Mouse (Mus musculus) limb, embryonic 12.5 days (tissue): ENCODE results near the gene Elmo2. TPM values are rescaled to one million over a fixed set of nuclear protein-coding genes. Genes with fewer than 3 reads are reported as not detected.

Experiments
- ATAC-seq: fragments of 200-750 bp; cut with Nextera tagmentation; 2 replicates; pipeline ENCODE4 v1.8.0; 2017; ENCODE audit warnings: low read depth, moderate TSS enrichment; ENCODE audit not compliant: insufficient number of reproducible peaks, insufficient read depth, low FRiP score, low TSS enrichment
- H3K27ac ChIP-seq: fragments of 300-500 bp; sonication (generic); 2 replicates; pipeline ENCODE4 v1.5.1; 2016; ENCODE audit warnings: mild to moderate bottlenecking, moderate library complexity
- H3K27me3 ChIP-seq: fragments of 300-500 bp; sonication (generic); 2 replicates; pipeline ENCODE4 v1.6.1; 2016; ENCODE audit warnings: mild to moderate bottlenecking, moderate library complexity
- H3K36me3 ChIP-seq: fragments of 300-500 bp; sonication (generic); 2 replicates; pipeline ENCODE4 v1.6.1; 2016; ENCODE audit warnings: mild to moderate bottlenecking, moderate library complexity
- H3K4me1 ChIP-seq: fragments of 300-500 bp; sonication (generic); replicated peaks from 2 replicates; pipeline ENCODE4 v1.6.1; 2016
- H3K4me2 ChIP-seq: fragments of 300-500 bp; sonication (generic); 2 replicates; pipeline ENCODE4 v1.6.1; 2016; ENCODE audit warnings: mild to moderate bottlenecking, moderate library complexity
- H3K4me3 ChIP-seq: fragments of 300-500 bp; sonication (generic); replicated peaks from 2 replicates; pipeline ENCODE4 v1.5.1; 2016; ENCODE audit warnings: mild to moderate bottlenecking
- H3K9ac ChIP-seq: fragments of 300-500 bp; sonication (generic); replicated peaks from 2 replicates; pipeline ENCODE4 v1.6.1; 2016; ENCODE audit warnings: mild to moderate bottlenecking, moderate library complexity
- H3K9me3 ChIP-seq: fragments of 300-500 bp; sonication (generic); 2 replicates; pipeline ENCODE4 v1.6.1; 2016; ENCODE audit warnings: mild to moderate bottlenecking, moderate library complexity
- WGBS: fragments of 180-500 bp; shearing (Covaris S2); methylation state at CpG from one replicate; pipeline ENCODE4 v1.1.7; 2016; 5-methylcytosine and 5-hydroxymethylcytosine counted together
- polyA plus RNA-seq: library from polyadenylated mRNA; unstranded; fragments of >200 nt; fragmentation: Nextera tagmentation; extraction: Ambion mirVana; gene quantifications from 2 replicates; pipeline ENCODE4 v1.2.1, GENCODE M21; 2016

Elmo2 gene
- polyA plus RNA-seq, 1 experiment from 2014 or later, result 83.2 TPM

GRCm38 (mm10) chr2:165312381-165312780, 13.9 kb downstream of the Elmo2 start:
- ATAC-seq, result no peak
- no peak overlapping the region for H3K9ac ChIP-seq
- no peak overlapping the region for H3K4me2 ChIP-seq
- H3K27me3 ChIP-seq, result no peaks in the 10 kb centered on the region
- H3K27ac ChIP-seq, result no peak overlapping the region
- H3K4me1 ChIP-seq, result peaks cover 14% of the 10 kb centered on the region
- no peak overlapping the region for H3K4me3 ChIP-seq
- 73% methylated on average over 7 of the region's 7 CpGs for whole genome bisulfite sequencing
- H3K36me3 ChIP-seq, result peaks cover 89% of the 10 kb centered on the region
- no peaks in the 10 kb centered on the region for H3K9me3 ChIP-seq

DNA sequence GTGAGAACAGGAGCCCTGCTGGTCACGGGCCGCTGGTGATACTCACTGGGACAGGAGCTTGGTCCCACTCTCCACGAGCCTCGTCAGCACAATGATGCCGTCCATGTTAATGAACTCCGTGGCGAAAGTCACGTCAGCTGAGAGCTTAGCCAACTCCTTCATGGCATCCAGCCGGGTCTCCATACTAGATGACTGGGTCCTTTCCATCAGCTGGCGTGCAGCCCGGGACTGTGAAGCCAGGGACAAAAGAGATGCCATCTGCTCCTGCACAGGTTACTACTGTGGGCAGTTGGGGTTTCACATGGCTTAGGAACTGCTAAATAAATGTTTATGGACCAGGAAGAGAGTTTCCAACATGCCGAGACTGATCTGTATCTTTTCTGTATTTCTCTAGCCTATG, 14.7 kb downstream of the Elmo2 start:
- Histone ChIP-seq H3K27me3 (no peaks in the 10 kb centered on the region), H3K36me3 (peaks cover 97% of the 10 kb centered on the region), H3K27ac (no peak overlapping the region), H3K9me3 (no peaks in the 10 kb centered on the region), H3K4me3 (no peak overlapping the region), H3K9ac (0 out of 2 replicates have a peak overlapping the region, but pooled peaks have one; percentile 2), H3K4me2 (no peak overlapping the region), H3K4me1 (peaks cover 6% of the 10 kb centered on the region)
- ATAC-seq, result no peak
- 89% methylated on average over 12 of the region's 12 CpGs for WGBS

- H3K27me3 ChIP-seq, result no peaks in the 10 kb centered on the region
- H3K36me3 ChIP-seq, result peaks cover 98% of the 10 kb centered on the region
- ATAC-seq, result no peak
- H3K27ac ChIP-seq, result no peak overlapping the region
- H3K4me2 ChIP-seq, result no peak overlapping the region
- no peaks in the 10 kb centered on the region for H3K9me3 ChIP-seq
- no peak overlapping the region for H3K4me3 ChIP-seq
- 76% methylated on average over 13 of the region's 13 CpGs for WGBS
- H3K9ac ChIP-seq, result 0 out of 2 replicates have a peak overlapping the region, but pooled peaks have one; percentile 2
- no peaks in the 10 kb centered on the region for H3K4me1 ChIP-seq
Observed at GRCm38 (mm10) chr2:165310818-165311425, 15.4 kb downstream of the Elmo2 start.

DNA sequence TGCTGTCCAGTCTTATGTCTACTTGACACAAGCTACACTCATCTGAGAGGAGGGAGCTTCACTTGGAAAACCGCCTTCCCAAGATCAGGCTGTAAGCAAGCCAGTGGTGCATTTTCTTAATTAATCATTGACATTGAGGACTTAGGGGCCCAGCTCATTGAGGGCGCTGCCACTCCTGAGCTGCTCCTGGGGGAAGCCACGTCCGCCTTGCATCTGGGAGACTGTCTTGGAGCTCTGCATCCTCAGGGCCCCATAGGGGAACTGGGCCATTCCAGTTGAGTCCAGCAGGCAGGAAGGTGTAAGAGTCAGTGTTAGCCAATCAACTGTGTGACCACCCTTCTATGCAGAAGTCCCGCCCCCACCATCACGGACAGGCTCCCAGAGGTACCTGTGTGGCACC, 18.5 kb downstream of the Elmo2 start:
- peaks cover 98% of the 10 kb centered on the region for H3K36me3 ChIP-seq
- no peaks in the 10 kb centered on the region for H3K4me1 ChIP-seq

DNA sequence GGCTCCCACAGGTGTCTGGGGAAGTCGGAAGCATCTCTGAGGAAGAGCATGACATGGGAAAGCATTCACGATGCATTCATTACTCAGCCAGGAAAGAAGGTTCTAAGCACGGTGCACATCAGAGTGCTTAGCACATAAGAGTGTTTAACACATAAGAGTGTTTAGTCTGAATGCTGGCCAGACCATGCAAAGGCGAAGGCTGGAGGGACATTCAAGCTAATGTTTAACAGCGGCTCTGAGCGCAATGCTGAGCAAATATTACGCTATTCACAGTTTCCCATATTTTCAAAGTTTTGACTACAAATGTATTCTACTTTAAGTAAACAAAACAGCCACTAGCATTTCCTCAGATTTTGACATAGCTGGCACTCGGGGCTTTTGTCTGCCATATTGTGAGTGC, 20.8 kb downstream of the Elmo2 start:
- Histone ChIP-seq H3K9ac (no peak overlapping the region), H3K36me3 (peaks cover 96% of the 10 kb centered on the region), H3K4me2 (no peak overlapping the region), H3K4me3 (no peak overlapping the region), H3K9me3 (peaks cover 7% of the 10 kb centered on the region; the same call in 1 of the 2 replicates), H3K27me3 (no peaks in the 10 kb centered on the region), H3K4me1 (no peaks in the 10 kb centered on the region), H3K27ac (no peak overlapping the region)
- WGBS, result 92% methylated on average over 8 of the region's 8 CpGs
- no peak for ATAC-seq

More for the DNA sequence above, 18.5 kb downstream of the Elmo2 start:
- ATAC-seq, result no peak
- Histone ChIP-seq H3K4me2 (no peak overlapping the region), H3K9ac (no peak overlapping the region), H3K4me3 (no peak overlapping the region), H3K27ac (no peak overlapping the region), H3K27me3 (no peaks in the 10 kb centered on the region), H3K9me3 (peaks cover 7% of the 10 kb centered on the region; the same call in 1 of the 2 replicates)
- WGBS, result 85% methylated on average over 6 of the region's 6 CpGs

DNA sequence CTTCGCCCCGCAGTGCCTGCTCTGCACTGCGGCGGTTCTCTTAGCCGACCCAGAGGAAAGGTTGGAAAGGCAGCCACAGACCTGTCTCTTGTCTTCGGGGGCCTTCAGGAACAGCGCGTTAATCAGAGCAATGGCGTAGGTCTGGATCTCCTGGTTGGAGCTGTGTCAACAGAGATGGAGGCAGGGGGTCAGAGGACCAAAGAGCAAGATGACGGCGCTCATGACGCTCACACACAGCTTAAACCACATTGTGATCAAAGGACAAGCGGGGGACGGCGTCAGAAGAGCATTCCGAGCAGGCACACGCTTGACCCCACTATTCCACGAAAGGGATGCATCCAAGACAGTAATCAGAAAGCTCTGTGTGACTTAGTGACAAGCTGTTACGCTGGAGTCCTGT, 21.5 kb downstream of the Elmo2 start:
- 87% methylated on average over 19 of the region's 19 CpGs for WGBS
- no peak overlapping the region for H3K4me3 ChIP-seq
- H3K27me3 ChIP-seq, result no peaks in the 10 kb centered on the region
- no peaks in the 10 kb centered on the region for H3K4me1 ChIP-seq
- ATAC-seq, result no peak
- no peak overlapping the region for H3K9ac ChIP-seq
- H3K4me2 ChIP-seq, result no peak overlapping the region
- peaks cover 7% of the 10 kb centered on the region; the same call in 1 of the 2 replicates for H3K9me3 ChIP-seq
- peaks cover 96% of the 10 kb centered on the region for H3K36me3 ChIP-seq
- no peak overlapping the region for H3K27ac ChIP-seq

DNA sequence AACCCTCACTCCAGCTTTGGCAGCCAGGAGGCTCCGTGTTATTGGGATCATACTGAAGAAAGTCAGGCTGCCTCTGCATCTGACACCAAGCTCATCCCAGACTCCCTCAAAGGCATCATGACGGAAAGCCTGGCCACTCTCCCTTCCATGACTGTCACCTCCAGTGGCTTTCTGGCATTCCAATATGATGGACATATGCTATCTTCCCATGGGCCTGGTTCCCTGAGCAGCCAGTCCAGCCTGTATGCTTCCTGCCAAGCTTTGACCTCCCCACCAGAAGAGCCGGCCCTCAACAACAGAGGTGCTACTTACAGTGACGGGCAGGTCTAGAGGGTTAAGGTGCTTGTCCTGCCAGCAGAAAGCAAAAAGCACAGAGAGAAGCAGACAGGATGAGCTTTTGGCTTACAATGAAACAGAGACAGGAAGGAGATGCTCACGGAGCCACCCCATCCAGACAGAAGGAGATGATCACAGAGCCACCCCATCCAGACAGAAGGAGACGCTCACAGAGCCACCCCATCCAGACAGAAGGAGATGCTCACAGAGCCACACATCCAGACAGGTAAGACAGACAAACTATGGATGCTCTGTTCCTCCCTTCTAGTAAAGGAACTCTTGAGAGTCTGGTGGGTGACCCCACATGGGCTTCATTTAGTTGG, 22.8 kb downstream of the Elmo2 start:
- Histone ChIP-seq H3K9ac (no peak overlapping the region), H3K4me1 (no peaks in the 10 kb centered on the region), H3K4me2 (no peak overlapping the region), H3K4me3 (no peak overlapping the region), H3K27ac (no peak overlapping the region), H3K9me3 (peaks cover 7% of the 10 kb centered on the region; the same call in 1 of the 2 replicates), H3K27me3 (no peaks in the 10 kb centered on the region), H3K36me3 (peaks cover 96% of the 10 kb centered on the region)
- ATAC-seq, result no peak
- 87% methylated on average over 6 of the region's 6 CpGs for WGBS

- Histone ChIP-seq H3K4me3 (no peak overlapping the region), H3K27ac (no peak overlapping the region), H3K27me3 (no peaks in the 10 kb centered on the region), H3K4me2 (no peak overlapping the region), H3K36me3 (peaks cover 98% of the 10 kb centered on the region), H3K9ac (no peak overlapping the region), H3K4me1 (no peaks in the 10 kb centered on the region), H3K9me3 (peaks cover 7% of the 10 kb centered on the region; the same call in 1 of the 2 replicates)
- 64% methylated on average over 3 of the region's 3 CpGs for WGBS
- no peak for ATAC-seq
Observed at GRCm38 (mm10) chr2:165301409-165301808, 24.9 kb downstream of the Elmo2 start.

GRCm38 (mm10) chr2:165300885-165301284, 25.4 kb downstream of the Elmo2 start:
- Histone ChIP-seq H3K27ac (no peak overlapping the region), H3K36me3 (peaks cover 98% of the 10 kb centered on the region), H3K4me2 (no peak overlapping the region), H3K4me3 (no peak overlapping the region), H3K9ac (no peak overlapping the region), H3K27me3 (no peaks in the 10 kb centered on the region), H3K9me3 (peaks cover 7% of the 10 kb centered on the region; the same call in 1 of the 2 replicates), H3K4me1 (no peaks in the 10 kb centered on the region)
- WGBS, result 88% methylated on average over 6 of the region's 6 CpGs
- ATAC-seq, result no peak

- ATAC-seq, result no peak
- H3K27ac ChIP-seq, result no peak overlapping the region
- H3K4me2 ChIP-seq, result no peak overlapping the region
- H3K27me3 ChIP-seq, result no peaks in the 10 kb centered on the region
- H3K4me1 ChIP-seq, result no peaks in the 10 kb centered on the region
- no peak overlapping the region for H3K4me3 ChIP-seq
- H3K9ac ChIP-seq, result no peak overlapping the region
- peaks cover 7% of the 10 kb centered on the region; the same call in 1 of the 2 replicates for H3K9me3 ChIP-seq
- 84% methylated on average over 8 of the region's 8 CpGs for WGBS
- peaks cover 98% of the 10 kb centered on the region for H3K36me3 ChIP-seq
Observed at GRCm38 (mm10) chr2:165300424-165300823, 25.9 kb downstream of the Elmo2 start.

DNA sequence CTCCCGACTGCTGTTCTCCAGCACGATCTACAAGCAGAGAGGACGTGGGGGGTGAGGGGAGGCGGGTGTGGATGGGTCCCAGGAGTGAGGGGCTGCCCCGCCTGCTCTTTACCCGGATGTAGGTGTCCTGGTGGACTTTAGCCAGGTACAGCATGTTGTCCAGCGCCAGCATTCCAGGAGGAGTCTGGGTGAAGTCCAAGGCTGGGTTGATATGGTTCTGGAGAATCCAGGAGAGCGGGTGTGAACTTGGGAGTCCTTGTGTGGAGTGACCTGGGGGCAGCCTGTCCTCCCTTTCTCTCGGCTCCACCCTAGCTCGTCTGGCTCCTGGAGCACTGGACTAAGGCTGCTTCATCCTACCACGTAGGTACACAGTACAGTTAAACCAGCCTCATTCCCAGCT, 28.9 kb downstream of the Elmo2 start:
- Histone ChIP-seq H3K9ac (no peak overlapping the region), H3K9me3 (no peaks in the 10 kb centered on the region), H3K27ac (no peak overlapping the region), H3K4me1 (no peaks in the 10 kb centered on the region), H3K36me3 (peaks cover 97% of the 10 kb centered on the region), H3K4me2 (no peak overlapping the region), H3K27me3 (no peaks in the 10 kb centered on the region), H3K4me3 (no peak overlapping the region)
- 88% methylated on average over 11 of the region's 11 CpGs for WGBS
- ATAC-seq, result no peak
